Mouse (Mus musculus) embryonic fibroblast, embryonic 13.5 days (primary cell): ENCODE results near the gene Adam23.

Experiments
- CTCF ChIP-seq: IDR thresholded peaks from 2 replicates; pipeline ENCODE4 v1.5.1; 2011; ENCODE audit warnings: mild to moderate bottlenecking, control low read depth, low read length, moderate library complexity, borderline replicate concordance; ENCODE audit not compliant: insufficient read depth
- POLR2A ChIP-seq: IDR thresholded peaks from 2 replicates; pipeline ENCODE4 v1.6.1; 2011; ENCODE audit warnings: low read depth, mild to moderate bottlenecking, control low read depth, low read length, moderate library complexity

DNA sequence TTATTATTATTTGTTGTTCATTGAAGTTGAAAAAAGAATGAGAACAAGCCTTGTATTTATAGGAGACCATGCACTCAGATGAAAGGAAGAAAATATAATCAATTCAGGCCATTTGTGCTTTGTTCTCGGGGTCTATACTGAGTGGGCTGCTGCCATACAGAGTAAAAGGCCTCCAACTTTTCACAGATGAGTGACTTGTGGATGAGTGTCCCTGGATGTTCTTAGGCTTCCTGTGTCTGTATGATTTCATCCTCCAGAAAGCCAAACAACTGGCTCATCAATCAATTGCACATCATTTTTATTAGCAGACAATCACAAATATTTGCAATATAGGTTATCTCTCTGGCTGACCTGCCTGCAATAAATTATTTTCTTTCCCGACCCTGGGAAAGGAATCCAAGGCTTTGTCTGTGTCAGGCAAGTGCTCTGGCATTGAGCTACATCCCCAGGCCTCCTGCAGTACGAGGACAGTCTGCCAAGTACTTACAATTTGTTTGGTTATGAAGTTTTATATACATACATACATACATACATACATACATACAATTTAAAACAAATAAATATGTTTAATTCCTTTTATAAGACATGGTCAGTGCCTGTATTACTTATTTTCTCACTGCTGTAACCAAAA is 158.3 kb downstream of the Adam23 start:
- TF ChIP-seq CTCF = no peak
- no peak for TF ChIP-seq POLR2A
